Mouse (Mus musculus) kidney, adult 8-10 months (tissue): ENCODE results near the gene Hmg20b.

Experiments
- DNase-seq, 2 experiments: peaks; one replicate each; pipeline ENCODE4 v3.0.0; 2022

The Hmg20b gene

DNA sequence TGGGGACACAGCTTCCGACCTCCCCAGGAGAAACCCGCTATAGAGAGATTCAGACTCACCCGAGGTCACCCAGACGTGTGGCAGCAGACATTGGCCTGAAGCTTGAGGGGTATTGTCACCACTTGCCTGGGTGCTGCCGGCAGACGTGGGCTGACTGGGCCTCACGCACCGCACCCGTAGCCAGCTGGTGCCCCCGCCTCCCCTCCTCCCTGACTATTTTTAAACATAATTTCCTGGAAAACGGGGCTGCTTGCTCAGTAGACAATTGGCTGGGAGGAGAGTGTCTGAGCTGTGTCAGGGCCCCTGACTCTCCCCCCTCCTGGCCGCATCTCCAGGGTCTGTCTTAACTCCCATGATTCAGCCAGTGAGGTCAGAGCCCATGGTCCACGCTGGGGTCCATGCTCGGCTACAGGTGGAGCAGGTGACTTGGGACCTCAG is 47.5 kb downstream of the Hmg20b start:
- DNase-seq: no peak

DNA sequence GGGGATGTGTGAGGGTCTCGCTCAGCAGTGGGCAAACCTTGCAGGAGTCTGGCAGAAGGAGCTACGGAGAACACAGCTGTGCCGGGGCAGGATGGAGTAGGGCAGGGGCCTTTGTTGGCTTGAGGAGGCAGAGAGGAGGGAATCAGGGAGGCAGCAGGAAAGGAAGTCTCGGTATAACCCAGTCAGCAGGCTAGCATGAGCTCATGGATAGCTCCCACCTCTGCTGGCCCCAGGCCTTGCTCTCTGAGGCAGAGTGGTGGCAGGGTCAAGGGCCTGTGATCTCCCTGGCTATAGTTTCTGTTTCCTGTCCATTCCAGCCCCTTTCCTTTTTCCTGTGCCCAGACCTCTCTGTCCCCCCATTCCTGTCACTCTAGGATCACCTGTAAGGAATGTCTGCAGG is 48.0 kb downstream of the Hmg20b start:
- no peak for DNase-seq

DNA sequence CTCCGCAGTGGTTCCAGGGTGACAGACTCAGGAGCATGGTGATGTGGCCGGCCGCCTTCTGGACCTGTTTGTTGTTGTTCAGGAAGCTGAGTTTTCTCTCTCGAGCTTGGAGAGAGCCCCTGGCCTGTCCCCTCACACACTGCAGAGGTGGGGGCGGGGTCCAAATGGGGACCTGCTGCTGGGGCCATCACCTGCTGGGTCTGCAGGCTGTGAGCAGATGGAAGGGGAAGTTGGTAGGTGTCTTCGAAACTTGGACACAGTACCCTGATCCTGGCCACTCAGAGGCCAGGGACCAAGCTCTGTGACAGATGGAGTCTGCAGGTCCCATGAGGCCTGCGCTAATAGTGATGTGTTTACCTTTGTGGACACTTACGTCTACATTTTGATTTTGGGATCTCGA is 49.0 kb downstream of the Hmg20b start:
- DNase-seq: no peak

DNA sequence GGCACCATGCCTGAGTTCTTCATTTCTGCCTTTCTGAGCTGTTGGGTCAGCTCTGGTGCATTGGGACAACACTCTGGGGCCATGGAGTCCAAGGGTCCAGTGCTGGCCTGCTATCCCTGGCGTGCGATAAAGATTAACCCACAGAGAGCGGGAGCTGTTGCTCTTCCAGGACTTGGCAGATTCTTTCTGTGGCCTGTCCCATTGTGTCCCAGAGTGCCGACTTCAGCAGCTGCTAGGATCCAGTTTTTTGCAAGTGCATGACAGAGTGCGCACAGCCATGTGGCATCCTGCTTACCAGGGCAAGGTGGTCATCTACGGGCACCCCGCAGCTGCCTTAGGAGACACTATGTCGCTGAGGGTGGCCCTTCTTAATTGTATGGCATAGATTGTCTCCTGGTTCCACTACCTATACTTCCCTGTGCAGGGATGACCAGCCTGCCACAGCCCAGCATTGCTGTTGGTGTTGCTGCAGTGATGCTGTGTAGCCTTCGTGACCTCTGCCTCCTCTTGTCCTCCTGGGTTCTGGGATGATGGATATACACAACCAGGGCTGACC is 49.9 kb downstream of the Hmg20b start:
- DNase-seq: peak; percentile 80 to 87

DNA sequence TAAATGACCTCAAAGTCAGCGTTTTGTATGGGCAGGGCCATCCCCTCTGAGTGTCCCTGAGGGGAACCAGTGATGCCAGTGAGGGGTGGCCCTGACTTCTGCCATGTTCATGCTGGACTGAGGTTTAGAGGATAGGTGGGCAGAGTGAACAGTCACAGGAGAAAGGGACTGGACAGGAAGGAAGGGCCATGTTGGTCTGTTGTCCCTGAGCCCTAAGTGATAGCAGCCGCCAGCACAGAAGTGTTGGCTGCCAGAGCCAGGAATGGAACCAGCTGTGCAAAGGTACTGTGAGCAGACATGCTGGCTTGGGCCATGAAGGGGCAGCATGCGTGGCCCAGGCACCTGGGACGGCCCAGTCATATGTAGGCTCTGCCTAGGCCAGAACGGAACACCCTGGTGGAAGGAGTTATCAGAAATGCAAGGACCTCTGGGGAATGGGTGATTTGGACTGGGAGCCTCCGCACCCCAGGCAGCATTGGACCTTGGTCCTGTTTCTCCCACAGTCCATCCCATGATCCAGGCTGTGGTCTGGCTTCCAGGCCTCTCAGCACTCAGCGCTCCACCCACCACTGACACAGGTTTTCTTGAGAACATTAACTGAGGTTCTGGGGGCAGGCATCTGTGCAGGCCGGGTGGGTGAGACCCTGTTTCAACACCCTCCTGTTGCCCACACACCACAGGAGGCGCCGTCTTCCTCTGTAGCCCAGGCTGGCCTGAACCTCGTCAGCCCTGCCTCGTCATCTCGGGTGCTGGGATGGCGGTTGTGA is 50.5 kb downstream of the Hmg20b start:
- peak; percentile 75 to 79 for DNase-seq

DNA sequence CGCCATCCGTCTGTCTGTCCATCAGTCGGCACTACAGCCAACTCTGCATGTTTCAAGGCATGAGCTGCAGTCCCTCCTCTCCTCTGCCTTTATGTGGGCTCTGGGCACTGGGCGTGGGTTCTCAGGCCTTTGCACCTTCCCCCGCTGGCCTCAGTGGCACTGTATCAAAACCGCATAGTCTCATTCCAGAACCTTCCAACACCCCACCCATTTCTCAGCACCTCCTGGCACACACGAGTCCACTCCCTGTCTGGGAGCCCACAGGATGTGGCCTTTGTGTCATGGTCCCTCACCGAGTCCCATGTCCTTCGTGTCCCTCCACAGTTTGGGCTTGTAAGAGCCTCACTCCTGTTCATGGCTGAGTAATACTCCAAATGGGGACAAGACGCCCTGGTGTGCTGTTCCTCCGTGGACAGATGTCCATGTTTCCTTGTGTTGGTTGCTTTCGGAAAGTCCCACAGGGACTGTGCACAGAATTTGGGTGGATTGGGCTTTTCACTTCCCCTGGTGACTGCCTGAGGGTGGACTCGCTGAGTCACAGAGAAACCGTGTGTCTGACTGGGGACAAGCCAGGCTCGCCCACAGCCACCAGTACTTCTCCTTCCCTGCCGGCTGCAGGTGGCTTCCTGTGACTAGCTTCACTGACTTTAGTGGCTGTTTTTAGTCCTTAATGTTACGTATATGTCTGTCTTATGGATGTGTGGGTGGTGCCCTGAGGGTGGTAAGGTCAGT is 51.7 kb downstream of the Hmg20b start:
- DNase-seq: no peak

DNA sequence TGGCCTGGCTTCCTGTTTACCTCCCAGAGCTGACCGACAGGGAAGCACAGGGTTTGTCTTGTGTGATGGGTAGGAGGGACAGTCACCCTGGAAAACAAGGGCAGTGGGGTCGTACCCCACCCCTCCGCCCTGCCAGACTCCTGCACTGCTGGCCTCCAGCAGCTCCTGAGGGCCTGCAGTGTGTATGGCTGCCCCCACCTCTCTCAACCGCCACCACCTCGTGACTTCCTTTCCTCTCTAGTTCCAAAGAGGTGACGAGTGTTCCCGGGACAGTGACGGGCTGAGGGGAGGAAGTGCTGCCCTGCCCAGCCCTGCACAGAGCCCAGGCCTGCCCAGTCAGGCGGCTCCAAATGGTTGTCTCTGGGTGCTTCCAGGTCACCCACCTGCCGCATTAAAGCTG is 52.4 kb downstream of the Hmg20b start:
- DNase-seq: peak in 1 of 2 experiments; percentile 62

DNA sequence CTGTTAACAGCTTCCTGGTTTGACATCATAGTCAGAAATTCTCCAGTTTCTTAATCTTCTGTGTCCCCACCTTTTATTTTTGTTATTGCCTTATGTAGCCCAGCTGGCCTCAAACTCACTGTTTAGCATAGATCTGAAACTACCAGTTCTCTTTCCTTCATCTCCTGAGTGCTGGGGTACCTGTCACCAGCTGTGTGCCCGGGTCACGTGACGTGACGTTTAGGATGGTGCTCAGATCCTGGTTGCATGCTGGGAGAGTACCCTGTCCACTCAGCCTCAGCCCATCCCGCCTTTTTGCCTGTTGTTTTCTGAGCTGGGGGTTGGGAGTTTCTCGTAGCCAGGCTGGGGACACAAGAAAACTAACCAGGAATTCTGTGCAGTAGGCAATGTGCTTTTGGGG is 53.0 kb downstream of the Hmg20b start:
- DNase-seq: no peak
